Mouse (Mus musculus): ENCODE data around the gene Asrgl1.

Asrgl1 gene

DNA sequence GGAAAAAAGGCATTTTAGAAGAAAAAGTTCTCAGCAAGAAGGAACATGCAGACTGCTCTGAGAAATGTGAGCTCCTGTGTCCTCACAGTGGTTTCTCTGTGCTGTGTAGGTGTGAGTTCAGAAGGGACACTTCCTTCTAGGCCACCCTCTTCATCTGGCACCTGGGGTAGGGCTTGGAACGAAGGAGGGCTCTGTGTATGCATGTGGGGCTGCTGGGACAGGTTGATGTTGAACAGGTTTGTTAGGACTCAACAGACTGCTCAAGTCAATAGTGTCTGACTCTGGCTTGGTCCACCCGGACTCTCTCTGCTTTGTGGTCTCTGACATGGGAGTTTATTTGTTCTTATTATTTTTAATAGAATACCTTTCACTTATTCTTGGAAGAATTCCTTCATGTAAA lies 65.1 kb downstream of the Asrgl1 start:
- no peak for DNase-seq (ENCODE audit: low spot score)

DNA sequence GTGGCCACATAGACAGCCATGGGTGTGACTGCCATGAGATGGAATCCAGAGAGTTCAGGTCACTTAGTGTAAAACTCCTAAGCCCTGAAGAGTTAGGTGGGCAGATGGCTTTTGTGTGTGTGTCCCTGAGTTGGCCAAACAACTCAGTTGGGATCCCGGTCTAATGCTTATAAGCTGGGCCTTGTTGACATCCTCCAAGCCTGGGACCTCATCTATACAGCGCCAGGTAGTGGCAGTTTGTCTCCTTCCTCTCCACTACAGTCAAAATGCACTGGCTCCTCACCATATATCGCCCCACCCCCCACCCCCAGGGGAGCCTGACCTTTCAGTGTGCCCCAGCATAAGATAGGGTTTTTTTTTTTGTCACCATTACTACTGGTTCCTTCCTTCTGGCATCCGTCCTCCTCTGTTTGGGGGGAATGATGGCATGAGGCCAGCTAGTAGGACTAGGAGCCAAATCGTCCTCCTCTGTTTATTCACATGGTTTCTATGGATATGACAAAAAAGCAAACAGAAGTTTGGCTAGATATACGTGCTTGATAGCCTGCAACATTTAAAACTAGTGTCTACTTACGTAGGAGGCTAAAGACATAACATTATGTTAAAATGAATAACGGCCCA lies 65.6 kb downstream of the Asrgl1 start:
- peak; percentile 48 for DNase-seq (ENCODE audit: low spot score)

DNA sequence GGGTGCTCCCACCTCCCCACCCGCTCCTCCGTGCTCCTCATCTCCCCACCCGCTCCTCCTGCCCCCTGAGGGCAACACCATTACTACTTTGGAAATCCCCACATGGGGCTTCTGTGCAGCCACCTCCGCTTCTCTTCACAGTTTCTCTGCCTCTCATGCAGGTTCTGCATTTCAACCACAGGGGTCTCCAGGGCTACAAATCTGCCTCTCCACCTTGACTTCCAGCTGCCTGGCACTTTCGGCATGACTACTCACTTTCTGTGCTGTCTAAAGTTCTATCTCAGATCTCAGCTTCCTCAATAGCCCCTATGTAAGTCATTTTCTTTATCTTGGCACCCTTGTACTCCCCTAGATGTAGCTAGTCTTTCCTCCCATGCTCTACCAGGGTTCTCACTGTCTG lies 68.1 kb downstream of the Asrgl1 start:
- no peak for DNase-seq (ENCODE audit: low spot score)

- DNase-seq (ENCODE audit: low spot score), result no peak
Measured at GRCm38 (mm10) chr19:9065621-9066561, 69.5 kb downstream of the Asrgl1 start.

DNA sequence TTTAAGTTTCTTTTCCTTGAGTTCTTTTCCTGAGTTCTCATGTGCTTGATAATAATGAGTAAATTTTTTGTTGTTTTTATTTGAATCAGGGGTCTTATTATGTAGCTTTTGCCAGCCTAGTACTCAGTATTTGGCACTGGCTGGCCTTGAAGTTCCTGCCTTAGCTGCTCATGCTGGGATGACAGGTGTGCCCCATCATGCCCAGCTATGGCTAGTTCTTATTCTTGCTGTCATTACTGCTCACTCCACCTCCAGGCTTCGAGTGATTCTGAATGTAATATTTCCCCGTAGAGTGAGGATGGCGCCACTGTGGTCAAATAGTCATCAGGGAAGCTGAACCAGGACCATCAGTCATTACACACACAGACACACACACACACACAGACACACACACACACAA lies 71.6 kb downstream of the Asrgl1 start:
- no peak for DNase-seq (ENCODE audit: low spot score)

DNA sequence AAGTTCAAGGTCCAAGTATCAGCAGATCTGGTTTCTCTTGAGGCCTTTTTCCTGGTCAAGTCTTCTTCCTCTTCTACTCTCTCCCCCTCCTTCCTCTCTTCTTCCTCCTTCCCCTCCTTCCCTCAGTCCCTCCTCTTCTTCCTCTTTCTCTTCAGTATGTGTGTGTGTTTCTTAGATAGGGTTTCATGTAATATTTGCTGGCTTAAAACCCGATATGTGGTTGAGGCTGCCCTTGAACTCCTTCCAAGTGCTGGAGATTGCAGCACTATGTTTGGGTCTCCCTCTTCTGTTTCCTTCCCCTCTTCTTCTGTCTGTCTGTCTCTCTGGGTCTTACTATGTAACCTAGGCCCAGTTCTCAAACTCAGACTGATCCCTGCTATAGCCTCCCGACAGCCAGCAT lies 72.6 kb downstream of the Asrgl1 start:
- no peak for DNase-seq (ENCODE audit: low spot score)

- DNase-seq (ENCODE audit: low spot score), result no peak
Measured at GRCm38 (mm10) chr19:9061221-9061893, 74.1 kb downstream of the Asrgl1 start.

DNA sequence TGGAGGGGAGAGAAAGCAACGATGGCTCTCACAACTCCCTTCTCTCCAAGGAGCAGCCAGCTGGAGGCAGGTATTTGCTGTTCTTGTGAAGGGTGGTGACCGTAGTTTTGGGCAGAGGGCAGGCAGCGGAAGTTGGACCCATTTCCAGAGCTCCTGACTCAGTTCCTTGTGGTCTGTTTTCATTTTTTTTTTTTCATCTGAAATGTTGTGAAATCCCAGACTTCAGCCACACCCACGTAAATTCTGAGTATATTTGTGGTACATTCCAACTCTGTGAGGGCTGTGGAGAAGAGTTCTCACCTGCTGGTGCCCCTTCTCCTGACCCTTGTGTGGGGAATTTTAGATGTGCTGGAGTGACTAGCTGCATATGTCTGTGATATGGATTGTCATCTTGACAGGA lies 75.3 kb downstream of the Asrgl1 start:
- no peak for DNase-seq (ENCODE audit: low spot score)

Measured in layer of hippocampus, adult 9-10 months (tissue).